Mouse (Mus musculus) testis, postnatal 14 days (tissue): ENCODE results near the gene Itga3.

Source experiments
- DNase-seq: peaks from one replicate; pipeline ENCODE4 v3.0.0; 2021; ENCODE audit warnings: low spot score

Itga3 gene

GRCm38 (mm10) chr11:95004136-95004936 lies 72.3 kb downstream of the Itga3 start:
- no peak for DNase-seq

GRCm38 (mm10) chr11:95002705-95003104 lies 73.9 kb downstream of the Itga3 start:
- DNase-seq, result no peak

GRCm38 (mm10) chr11:95001584-95002347 lies 74.8 kb downstream of the Itga3 start:
- no peak for DNase-seq

- DNase-seq, result no peak
Measured at GRCm38 (mm10) chr11:95001058-95001457, 75.5 kb downstream of the Itga3 start.

GRCm38 (mm10) chr11:95000548-95000947 lies 76.1 kb downstream of the Itga3 start:
- DNase-seq, result no peak

- DNase-seq, result no peak
Measured at GRCm38 (mm10) chr11:95000128-95000527, 76.5 kb downstream of the Itga3 start.

GRCm38 (mm10) chr11:94998041-94998531 lies 78.5 kb downstream of the Itga3 start:
- no peak for DNase-seq

GRCm38 (mm10) chr11:94997596-94997995 lies 79.0 kb downstream of the Itga3 start:
- DNase-seq, result no peak

- no peak for DNase-seq
Measured at GRCm38 (mm10) chr11:94996984-94997383, 79.6 kb downstream of the Itga3 start.

GRCm38 (mm10) chr11:94996101-94996500 lies 80.5 kb downstream of the Itga3 start:
- no peak for DNase-seq

- DNase-seq, result no peak
Measured at GRCm38 (mm10) chr11:94994947-94995772, 81.4 kb downstream of the Itga3 start.
